Mouse (Mus musculus) T-helper 1 cell (primary cell): ENCODE results near the gene Tnfsfm13.

Experiments used
- in situ Hi-C: fragments of 300-600 bp; cut with MboI, MseI; formaldehyde crosslinking; loops from one replicate; pipeline ENCODE4 v1.15.1; 2025; ENCODE audit warnings: high pct_unique_total_duplicates

Tnfsfm13 gene

DNA sequence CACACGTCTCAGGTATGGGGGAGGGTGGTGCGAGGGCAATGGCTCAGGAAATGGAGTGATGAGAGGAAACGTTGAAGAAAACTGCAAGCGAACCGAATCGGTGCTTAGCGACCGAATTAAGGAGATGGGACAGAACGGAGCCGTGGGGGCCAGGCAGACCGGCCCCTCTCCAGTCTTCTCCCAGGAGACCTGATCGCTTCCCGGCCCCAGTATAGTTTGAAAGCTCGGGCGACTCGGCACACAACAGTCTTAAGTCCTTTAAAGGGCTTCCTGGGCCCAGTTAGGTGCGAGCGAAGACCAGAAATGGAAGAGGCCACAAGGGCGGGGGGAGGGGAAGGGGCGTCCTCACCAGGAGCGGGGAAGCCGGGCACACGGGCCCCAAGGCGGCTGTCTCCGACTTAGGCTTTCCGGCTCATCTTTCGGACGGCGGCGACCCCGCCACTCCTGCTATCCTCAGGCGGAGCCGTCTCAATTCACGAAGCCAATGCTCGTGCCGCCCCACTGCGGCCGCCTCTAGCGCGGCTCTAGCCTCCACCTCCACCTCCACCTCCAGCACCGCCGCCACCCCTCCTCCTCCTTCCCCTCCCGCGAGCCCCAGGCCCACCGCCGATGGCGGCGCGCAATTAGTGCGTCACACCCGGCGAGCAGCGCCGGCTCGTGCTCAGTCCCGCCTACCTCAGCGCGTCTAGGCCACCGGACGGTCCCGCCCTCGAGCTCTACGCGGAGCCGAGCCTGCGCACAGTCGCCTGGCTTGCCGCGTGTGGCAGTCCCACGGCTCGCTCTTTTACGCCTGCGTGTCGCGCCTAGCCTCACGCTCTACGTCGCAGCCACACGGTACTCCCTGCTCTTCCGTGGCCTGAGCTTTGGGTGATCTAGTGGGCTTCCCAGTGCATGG is 14.3 kb downstream of the Tnfsfm13 start, which contains the start of gene Senp3:
Senp3 (minus strand) TSS at position 771 of the 895 bp plus-strand sequence.
- in situ Hi-C loops, result no loop called here

DNA sequence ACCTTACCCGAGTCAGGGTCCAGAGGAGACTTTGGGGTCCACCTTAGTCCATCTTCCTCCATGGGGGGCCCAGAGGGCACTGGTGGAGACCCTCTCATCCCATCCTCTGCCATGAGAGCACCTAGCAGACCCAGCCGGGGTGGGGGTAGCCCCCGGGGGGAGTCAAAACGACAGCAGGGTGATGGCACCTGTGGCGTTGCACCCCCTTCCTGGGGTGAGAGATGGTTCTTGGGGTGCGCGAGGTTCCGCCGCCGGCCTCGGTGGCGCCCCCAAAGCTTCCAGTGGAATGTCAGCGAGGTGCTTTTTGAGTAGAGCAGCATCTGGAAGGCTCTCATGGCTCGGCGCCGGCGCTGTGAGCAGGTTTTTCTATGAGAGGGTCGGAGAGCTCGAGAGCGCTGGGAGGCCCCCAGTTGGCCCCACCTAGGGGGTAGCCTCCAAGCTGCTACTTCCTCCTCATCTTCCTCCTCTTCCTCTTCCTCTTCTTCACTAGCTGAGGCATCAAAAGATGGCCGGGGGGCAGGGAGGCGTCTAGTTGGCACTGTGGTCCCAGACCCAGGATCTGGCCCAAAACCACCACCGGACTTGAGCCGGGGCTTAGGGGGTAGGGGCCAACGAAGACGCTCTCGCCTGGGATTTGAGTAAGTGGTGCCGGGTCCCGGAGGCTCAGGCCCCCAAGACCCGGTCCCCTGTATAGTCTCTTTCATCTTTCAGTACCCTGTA is 15.6 kb downstream of the Tnfsfm13 start:
- in situ Hi-C loops, result no loop called here

DNA sequence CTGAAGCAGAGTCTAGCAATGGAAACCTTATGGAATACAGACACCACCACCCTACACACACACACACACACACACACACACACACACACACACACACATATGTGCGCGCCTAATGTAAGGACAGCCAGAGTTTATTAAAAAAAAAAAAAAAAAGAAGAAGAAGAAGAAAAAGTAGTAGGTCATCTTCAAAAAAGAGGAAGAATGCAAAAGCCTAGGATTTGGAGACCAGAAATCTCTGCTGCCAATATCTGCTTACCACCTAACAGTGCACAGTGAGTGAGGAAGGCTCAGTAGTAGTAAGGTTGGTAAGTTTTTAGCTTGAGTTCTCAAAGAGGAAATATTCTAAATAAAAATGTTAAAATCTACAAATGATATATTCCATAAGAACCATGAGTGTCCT is 16.8 kb downstream of the Tnfsfm13 start:
- in situ Hi-C loops, result no loop called here

DNA sequence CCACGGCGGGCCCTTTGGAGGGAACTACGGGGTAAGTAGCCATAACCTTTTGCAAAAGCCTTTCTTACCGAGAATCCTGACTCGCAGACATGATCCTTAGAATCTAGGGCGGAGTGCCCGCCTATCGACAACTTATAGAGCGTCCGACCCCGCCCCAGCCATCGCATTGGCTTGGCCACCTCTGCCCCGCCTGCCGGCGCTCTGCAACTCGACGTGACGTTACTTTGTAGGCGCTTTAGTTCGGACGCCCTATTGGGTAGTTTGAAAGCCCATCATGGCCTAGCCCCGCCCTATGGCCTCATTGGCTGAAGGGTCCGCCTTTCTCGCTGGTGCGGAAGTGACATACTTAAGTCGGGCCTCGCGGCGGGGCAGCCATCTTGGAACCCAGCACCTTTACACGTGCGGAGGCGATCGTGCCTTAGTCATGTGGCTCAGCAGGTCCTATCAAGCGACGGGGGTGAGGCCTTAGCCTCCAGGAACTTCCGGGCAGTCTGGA is 23.6 kb downstream of the Tnfsfm13 start, which contains the start of gene Eif4a1:
Eif4a1 (minus strand) TSS at position 213 of the 496 bp plus-strand sequence.
- in situ Hi-C loops, result loop anchor here (5.0 kb wide), 1 partner anchor 90 kb away; the partner anchor contains the start of genes Trp53 and Wrap53

DNA sequence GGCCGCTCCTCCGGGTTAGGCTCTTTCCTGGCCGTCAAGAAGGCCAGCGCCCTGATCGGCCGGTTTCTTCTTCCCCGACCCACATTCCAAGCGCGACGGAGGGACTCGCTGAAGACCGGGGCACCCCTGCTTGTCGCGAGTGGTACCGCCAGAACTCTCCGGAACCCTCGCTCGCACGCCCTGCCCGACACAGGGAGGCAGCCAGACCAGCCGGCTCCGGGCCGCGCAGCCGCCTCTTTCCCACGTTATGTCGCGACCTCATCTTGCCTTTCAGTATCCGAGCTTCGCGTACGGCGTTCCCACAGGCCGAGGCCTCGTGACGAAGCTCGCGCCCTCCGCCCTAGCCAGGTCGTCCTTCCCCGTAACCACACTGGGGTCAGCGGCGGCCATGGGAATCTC is 24.2 kb downstream of the Tnfsfm13 start:
- in situ Hi-C loops, result loop anchor here (5.0 kb wide), 1 partner anchor 89 kb away; the partner anchor contains the start of genes Trp53 and Wrap53

DNA sequence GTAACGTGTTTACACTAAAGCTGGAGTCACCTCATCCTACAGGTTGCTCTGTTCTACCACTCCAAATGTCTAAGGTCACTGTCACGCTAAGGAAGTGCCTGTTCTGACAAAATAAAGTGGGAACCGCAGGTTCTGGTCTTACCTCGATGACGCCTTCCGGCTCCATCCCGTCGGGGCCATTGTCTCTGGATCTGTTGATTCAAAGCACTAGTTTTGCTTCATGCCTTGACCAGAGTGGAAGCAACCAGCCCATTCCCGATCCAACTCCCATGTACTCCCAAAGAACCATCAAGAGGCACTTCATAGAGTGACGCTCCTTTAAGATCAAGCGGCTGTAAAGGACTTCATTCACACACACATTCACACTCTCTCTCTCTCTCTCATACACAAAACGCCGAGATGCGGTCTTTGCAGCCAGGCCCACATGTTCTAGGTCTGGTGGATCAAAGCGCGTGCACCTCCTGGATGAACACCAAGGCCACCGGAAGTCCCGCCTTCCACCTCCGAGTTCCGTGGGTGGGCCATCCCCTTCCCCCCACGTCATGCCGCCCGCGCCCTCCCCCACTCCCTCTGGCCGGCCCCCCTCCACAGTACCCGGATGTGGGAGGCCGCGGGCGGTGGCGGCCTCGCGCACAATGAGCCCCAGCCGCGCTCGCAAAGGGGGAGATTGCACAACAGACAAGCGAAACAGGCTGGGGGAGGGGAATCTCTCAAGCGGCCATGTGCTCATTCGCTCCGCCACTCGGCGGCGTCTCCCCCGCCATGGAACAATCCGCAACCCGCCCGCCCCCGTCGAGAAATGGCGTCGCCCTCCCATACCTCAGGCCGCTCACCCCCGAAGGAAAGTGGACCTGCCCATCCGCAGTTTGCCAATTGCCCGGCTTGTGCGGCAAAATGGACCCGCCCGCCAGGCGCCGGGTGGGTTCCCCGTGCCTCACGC is 24.8 kb downstream of the Tnfsfm13 start:
- in situ Hi-C loops, result loop anchor here (5.0 kb wide), 1 partner anchor 89 kb away; the partner anchor contains the start of genes Trp53 and Wrap53

DNA sequence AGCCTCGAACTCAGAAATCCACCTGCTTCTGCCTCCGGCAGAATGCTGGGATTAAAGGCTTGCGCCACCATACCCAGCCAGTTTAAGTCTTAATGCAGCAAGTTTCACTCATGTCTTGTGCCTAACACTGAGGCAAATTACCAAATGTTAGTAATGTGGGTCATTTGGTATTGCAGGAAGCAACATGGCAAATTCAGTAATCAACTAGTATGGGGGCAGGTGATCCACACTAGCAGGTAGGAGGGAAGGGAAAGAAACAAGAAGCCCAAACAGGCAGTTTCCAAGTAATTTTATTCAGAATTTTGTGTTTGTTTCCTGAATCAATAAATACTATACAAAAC is 29.3 kb downstream of the Tnfsfm13 start:
- in situ Hi-C loops, result no loop called here

DNA sequence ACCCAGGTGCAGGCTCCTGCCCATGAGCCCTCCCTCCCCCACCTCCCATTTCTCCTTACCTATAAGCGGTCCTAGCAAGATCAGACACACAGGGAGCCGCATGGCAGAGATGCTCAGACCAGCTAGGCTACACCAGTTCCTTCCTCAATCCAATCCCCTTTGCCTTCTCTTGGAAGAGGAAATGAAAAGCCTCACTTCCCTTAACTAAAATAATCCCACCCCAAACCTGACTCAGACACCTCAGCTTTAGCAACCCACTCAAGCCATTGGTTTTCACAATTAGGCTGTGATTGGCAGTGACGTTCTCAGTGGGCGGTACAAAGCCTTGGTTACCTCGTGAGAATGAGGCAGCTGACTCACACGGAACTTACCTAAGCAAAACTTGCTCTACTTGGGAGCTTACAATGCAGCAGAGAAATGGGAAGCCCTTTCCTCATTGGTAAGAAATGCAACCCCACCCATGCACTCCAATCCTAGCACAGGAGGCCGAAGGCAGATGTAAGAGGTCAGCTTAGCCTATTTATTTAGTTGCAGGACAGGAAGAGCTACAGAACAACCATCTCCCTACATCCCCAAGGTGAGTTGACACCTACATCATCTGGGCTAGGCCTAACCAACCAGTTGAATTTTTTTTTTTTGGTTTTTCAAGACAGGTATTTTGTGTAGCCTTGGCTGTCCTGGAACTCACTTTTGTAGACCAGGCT is 29.8 kb downstream of the Tnfsfm13 start, which contains the start of gene Cd68:
Cd68 (minus strand) TSS at position 193 of the 704 bp plus-strand sequence.
- in situ Hi-C loops, result no loop called here

DNA sequence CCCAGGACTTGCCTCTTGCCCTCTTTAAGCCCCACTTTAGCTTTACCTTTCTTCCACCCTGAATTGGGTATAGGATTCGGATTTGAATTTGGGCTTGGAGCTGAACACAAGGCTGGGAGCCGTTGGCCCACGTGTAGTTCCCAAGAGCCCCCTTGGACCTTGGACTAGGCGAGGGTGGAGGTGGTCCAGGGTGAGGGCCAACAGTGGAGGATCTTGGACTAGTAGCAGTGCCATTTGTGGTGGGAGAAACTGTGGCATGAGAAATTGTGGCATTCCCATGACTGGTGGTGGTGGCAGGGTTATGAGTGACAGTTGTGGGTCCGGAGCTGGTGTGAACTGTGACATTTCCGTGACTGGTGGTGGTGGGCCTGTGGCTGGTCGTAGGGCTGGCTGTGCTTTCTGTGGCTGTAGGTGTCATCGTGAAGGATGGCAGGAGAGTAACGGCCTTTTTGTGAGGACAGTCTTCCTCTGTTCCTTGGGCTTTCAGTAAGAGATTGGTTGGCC is 30.4 kb downstream of the Tnfsfm13 start:
- in situ Hi-C loops, result no loop called here

DNA sequence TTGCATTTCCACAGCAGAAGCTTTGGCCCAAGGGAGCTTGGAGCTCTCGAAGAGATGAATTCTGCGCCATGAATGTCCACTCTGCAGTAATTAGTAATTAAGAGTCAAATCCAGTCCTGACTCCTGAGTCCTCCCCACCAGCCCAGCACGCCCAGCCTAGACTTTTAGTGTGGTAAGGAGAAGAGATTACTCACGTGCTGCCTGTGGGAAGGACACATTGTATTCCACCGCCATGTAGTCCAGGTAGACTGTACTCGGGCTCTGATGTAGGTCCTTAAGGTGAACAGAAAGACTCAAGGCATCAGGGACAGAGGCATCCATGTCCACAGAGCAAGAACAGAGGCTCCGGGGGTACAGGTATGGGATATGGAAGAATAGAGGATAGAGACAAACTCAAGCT is 31.1 kb downstream of the Tnfsfm13 start:
- in situ Hi-C loops, result no loop called here

DNA sequence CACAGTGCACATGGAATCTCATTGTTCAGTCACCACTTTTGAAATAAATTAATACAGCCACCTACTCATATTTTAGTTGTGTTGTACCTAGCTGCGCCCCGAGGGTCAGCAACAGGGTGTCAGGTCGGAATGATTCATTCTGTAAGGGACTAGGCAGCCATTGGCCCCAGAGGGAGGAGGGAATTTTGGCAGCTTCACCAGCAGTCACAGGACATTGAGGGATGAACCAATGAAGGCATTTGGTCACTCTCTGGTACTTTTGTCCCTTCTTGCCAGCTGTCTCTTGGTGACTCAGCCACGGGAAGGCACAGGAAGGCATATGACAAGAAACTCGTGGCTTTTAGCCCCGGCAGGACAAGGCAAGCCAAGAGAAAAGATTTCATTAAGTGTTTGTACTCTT is 32.1 kb downstream of the Tnfsfm13 start:
- in situ Hi-C loops, result no loop called here

DNA sequence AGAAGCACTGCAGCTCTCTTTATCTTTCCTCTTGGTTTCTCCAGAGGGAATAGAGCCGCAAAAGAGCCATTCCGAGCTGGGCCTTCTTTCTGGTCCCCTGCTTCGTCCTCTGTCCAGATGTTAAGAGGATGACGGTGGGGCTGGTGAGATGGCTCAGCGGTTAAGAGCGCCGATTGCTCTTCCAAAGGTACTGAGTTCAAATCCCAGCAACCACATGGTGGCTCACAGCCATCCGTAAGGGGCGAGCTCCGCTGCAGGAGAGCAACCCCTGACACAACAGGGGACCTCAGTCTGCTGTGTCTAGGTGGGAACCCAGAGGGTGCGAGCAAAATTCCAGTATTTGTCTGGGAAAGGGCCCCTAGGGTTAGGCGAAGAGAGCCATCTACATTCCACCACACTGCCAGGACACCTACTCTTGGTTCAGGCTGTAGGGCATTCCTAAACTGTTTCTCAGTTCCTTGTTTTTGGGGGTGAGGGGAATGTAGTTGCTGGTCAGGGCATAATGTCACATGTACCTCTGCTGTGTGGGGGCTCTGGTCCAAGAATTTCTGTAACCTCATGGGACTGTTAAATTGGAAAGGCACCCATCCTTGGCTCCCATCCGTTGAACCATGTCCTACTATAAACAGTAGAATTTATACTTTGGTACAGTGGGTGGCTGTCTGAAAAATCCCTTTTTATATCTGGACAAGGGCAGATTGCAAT is 32.8 kb downstream of the Tnfsfm13 start:
- in situ Hi-C loops, result no loop called here

DNA sequence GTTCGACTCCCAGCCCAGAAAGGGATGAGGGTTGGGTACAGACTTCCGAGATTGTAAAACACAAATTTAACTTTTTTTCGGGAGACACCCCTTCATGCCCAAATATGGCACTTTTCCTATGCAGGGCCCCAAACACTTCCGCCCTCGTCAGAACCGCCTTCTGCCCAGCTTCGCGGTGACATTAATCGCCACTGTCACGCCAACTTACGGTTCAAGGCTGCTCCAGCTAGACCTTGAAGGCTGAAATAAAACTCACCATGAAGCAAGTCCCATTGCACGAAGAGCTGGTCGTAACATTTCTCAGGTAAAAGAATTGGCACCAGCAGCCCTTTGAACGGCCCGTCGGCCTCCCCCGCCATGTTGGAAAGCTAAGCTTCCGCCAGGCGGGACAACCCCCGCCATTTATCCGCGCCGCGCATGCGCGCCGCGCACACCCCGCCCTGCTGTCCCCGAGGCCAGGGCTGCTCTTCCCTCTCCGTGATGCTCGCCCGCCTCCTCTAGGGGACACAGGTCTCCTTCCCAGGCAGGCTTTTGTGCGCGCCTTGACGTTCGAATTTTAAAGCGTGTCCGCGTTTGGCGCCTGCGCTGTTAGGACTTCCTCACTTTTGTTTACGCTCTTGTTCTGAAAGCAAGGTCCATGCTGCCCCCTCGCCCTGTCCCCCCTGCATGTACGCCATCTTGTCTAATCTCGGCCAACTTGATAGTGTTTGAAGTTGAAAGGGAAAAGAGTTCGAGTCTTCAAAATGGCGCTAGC is 33.5 kb downstream of the Tnfsfm13 start, which contains the start of gene Mpdu1:
Mpdu1 (minus strand) TSS at position 430 of the 754 bp plus-strand sequence.
- in situ Hi-C loops, result no loop called here

DNA sequence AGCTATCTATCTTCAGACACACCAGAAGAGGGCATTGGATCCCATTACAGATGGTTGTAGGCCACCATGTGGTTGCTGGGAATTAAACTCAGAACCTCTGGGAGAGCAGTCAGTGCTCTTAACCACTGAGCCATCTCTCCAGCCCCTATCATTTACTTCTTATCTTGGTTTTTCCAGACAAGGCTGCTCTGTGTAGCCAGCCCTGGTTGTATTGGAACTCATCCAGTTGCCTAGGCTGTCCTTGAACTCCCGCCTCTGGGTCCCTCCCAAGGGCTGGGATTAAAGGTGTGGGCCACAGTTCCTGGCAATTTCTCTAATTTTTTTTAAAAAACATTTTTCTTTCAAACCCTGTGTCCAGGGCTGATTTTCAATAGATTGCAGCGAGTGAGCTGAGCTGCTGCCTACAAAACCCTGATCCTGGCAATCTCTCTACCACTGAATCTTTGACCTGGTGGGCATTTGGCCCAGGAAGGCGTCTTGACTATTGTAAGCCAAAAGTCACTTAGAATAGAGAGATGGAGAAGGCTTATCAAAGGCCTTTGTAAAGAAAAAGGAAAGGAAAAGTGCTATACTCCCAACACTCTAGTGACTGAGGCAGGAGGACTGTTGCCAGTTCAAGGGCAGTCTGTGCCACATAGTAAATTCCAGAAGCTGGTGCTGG is 34.5 kb downstream of the Tnfsfm13 start:
- in situ Hi-C loops, result no loop called here

DNA sequence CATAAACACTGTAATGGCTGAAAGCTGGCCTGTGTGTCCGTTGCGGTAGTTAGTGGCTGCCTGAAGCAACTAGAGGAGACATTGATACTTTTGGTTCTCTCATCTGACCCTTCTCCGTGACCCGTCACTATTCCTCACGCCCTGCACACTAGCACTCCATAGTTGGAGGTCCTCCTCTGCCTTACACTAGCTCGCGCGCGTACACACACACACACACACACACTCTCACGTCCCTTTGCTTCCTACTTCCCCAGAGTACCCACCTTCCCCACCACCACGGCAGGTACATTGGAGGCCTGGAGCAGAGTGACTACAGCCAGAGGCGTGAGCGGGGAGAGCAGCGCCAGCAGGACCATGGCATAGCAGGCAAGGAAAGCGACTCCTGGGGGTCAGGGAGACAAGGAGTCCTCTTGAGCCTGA is 38.4 kb downstream of the Tnfsfm13 start:
- in situ Hi-C loops, result no loop called here

DNA sequence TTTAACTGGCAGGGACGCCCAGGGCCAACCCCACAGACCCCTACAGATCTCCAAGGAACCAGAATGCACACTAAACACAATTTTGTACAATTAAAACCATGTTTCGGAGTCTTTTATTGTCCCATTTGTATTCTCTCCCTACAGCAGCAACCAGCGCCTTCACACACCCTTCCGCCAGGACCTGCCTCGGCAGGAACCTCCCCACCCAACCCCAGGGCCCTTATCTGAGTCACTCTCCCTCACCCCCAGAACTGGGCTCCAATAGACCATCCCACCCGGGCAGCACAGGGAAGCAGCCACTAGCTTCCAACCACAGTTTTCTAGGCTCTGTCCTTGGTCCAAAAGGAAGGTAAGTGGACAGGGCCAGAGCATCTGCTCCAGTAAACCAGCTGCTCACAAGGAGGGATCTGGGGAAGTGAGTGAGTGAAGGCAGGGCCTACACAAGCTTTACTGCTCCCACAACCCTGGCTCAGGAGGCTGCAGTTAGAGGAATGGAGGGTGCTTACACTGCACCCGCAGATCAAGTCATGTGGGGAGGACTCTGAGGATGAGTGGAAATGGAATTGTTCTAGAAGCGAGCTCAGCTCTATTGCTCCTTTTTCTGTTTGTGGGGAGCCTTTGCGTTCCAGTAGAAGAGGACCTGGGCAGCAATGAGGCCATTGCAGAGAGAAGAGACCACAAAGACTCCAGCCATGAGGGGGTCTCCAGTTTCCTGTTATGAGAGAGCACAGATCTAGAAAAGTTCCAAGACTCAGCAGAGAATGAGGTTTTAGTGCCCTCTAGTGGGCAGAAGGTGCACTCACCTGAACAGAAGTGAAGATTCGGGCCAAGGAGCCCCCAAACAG is 39.1 kb downstream of the Tnfsfm13 start:
- in situ Hi-C loops, result no loop called here

DNA sequence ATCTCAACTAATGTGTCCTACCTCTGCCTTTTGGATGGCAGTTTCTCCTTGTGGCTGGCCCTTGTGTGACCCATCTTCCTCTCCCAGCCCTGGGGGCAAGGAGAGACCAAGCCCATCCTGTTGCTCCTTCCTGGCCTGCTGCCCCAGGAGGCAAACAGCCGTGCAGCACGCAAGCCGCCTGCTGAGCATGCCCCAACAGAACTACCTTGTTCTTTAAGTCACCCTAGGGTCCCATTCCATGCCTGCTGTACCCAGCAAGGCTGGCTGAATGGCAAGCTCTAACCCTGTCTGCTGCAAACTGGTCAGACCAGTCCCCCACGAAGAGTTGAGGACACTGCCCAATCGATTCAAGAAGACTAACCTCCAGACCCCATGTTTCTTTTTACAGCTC is 39.8 kb downstream of the Tnfsfm13 start:
- in situ Hi-C loops, result no loop called here
